Mouse (Mus musculus) mouse trophoblast stem cell (cell line): ENCODE measurements around the gene Pi4ka.

Source experiments
- in situ Hi-C, 2 experiments: fragments of 300-500 bp; cut with MseI, MboI; formaldehyde crosslinking; loops; 2 replicates in 1 of 2; 3 replicates in 1 of 2; pipeline ENCODE4 v1.15.1; 2025

Gene Pi4ka

GRCm38 (mm10) chr16:17405736-17406443 lies at the start of gene Pi4ka, which contains the start of gene Snap29:
Gene Pi4ka (minus strand): TSS chr16:17406314.
Gene Snap29 (plus strand): TSS chr16:17405986.
- in situ Hi-C loops = no loop called here

DNA sequence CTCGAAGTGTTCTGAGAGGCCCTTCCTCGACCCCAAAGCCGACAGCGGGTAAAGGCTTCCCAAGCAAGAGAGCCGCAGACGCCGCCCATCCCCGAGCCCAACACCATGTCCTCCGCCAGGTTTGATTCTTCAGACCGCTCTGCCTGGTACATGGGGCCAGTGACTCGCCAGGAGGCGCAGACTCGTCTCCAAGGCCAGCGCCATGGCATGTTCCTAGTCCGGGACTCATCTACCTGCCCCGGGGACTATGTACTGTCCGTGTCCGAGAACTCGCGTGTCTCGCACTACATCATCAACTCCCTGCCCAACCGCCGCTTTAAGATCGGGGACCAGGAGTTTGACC lies 46.2 kb upstream of the Pi4ka start:
- in situ Hi-C loops = no loop called here

GRCm38 (mm10) chr16:17451541-17452372 lies 45.6 kb upstream of the Pi4ka start, which contains the start of gene Crkl:
Gene Crkl (plus strand): TSS chr16:17451987.
- in situ Hi-C loops = no loop called here

DNA sequence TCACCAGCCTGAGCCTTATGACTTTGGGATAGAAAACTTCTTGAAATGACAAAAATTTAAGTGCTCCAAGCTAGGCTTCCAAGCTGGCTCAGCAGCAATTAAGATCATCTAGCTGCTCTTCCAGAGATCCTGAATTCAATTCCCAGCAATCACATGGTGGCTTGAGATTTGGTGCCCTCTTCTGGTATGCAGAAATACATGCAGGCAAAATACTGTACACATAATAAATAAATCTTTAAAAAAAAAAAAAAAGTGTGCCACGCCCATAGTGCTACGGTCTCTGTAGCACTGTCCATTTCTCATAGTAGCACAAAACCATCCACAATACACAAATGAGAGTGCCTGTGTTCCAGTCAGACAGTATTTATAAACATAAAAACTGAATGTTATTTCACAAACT lies 26.5 kb upstream of the Pi4ka start:
- in situ Hi-C loops = no loop called here

- in situ Hi-C loops = no loop called here
These were observed 16.9 kb upstream of the Pi4ka start for GRCm38 (mm10) chr16:17423021-17423420.

DNA sequence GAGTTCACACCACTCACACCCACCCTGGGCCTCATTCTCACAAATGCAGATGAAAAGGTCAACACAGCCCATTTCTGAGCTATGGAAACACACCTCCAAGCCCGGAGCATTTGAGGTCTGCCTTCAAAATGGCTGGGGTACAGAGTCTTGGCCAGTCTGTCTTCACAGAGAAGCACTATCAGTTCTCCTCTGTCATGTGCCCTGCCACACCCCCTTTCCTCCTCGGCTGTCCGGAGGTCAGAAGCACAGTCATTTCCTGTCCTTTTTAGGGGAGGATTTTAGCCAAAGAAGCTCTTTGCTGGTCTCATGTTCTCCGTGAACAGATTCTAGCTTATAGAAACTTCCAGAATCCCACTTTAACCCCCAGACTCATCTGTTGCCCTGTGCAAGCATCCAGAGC lies 4.1 kb upstream of the Pi4ka start:
- in situ Hi-C loops = no loop called here

- in situ Hi-C loops = no loop called here
These were observed 2.9 kb upstream of the Pi4ka start for GRCm38 (mm10) chr16:17409046-17409445.

- in situ Hi-C loops = no loop called here
These were observed 558 bp upstream of the Pi4ka start for GRCm38 (mm10) chr16:17406512-17407231.

GRCm38 (mm10) chr16:17405271-17405696 lies 830 bp downstream of the Pi4ka start:
- in situ Hi-C loops = no loop called here

DNA sequence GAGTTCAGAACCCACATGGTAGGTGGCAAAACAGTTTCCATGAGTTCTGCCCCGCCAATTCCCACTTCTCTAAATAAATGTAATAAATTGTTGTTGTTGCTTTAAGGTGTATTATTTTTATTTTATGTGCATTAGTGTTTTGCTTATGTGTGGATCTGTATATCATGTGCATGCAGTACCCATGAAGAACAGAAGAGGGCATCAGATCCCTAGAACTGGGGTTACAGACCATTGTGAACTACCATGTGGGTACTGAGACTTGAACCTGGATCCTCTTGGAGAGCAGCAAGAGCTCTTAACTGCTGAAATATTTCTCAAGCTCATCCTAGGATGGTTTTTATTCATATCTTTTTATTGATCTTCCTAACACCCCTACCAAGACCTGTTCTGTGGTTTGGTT lies 3.3 kb downstream of the Pi4ka start:
- in situ Hi-C loops = no loop called here

DNA sequence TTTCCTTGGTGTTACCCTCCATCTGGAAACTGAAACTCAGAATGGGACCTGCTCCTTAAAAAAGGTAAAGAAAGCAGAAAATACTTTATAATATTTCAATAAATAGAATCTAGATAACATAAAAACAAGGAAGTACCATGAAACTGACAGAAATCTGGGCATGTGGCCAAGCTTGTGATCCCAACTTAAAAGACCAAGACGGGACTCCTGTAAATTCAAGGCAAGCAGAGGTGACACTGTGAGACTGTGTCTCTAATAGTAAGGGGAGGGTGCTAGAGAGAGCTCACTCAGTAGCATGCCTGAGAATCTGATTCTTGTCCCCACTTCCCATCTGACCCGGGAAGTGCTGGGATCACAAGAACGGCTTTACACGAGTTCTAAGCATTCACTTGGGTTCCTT lies 13.3 kb downstream of the Pi4ka start:
- in situ Hi-C loops = no loop called here

- in situ Hi-C loops = no loop called here
These were observed 22.4 kb downstream of the Pi4ka start for GRCm38 (mm10) chr16:17383594-17384326.

DNA sequence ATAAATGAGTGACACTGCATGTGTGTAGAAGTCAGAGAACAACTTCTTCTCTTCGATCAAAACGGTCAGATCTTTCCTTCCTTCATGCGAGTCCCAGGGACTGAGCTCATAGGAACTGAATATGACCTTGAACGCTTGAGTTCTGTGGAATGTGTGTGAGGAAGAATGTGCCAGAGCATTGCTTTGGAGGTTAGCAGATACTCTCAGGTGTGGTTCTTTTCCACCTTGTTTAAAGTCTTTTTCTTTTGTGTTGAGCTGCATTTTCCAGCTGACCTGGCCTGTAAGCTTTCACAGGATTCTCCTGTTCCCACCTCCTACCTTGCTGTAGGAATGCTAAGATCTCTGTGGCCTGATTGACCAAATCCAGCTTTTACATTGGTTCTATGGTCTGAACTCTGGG lies 23.8 kb downstream of the Pi4ka start:
- in situ Hi-C loops = no loop called here

GRCm38 (mm10) chr16:17358787-17359186 lies 47.3 kb downstream of the Pi4ka start:
- in situ Hi-C loops = no loop called here

DNA sequence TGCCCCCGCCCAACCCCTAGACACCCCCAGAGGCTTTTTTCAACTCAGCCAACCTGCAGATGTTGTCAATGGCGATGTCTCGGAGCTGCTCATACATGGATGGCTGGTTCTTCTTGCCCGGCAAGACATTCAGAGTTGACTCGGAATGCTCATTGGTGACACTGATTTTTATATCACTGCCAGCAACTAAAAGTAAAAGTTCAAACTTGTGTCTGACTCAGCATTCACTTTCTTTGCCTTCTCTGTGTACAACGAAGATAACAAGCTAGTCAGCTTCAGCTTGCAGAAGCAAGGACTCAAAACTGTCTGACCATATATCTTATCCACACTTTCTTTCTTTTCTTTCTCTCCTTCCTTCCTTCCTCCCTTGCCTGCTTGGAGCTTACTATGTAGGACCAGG lies 50.1 kb downstream of the Pi4ka start:
- in situ Hi-C loops = no loop called here

GRCm38 (mm10) chr16:17346766-17347165 lies 59.3 kb downstream of the Pi4ka start:
- in situ Hi-C loops = no loop called here

GRCm38 (mm10) chr16:17345813-17346155 lies 60.3 kb downstream of the Pi4ka start:
- in situ Hi-C loops = no loop called here

DNA sequence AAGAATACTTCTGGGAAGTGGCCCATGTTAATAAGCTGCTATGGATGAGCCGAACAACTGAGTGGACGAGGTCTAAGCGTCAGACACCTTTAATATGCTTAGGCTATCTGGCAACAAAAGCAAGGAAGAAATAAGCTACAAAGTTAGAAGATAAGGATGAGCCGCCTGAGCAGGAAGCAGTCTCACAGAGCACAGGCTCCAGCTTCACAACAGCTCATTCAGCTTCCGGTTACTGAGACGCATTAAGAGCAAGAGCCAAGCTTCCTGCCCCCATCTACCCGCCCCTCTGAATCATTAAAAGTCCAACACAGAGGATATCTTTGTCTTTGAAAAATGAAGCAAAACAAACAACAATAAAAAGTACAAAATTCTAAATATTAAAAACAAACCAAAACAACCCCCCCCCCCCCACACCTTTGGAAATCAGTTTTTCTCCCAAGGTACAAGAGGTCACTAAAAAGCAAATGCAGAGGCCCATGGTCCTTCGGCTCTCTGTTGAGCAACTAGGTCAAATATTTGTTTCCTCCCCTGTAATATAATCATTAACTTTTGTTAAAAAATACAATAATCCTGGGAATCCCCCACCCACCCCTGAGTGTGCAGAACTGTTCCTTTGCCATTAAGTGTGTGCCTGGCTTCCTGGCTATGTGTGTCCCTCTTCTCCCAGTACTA lies 60.8 kb downstream of the Pi4ka start:
- in situ Hi-C loops = no loop called here

DNA sequence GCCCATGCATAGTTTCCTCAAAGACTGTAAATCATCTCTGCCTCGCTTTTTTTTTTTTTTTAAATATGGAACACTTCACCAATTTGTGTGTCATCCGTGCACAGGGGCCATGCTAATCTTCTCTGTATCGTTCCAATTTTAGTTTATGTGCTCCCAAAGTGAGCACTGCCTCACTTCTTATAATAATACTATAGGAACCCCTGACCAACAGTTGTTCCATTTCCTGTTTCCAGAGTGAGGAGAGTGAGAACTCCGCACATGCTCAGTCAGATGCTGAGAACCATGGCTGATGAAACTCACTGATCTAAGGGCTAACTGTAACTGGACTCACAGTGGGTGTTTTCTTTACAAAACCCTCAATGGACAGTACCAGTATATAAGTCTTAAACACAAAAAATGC lies 64.3 kb downstream of the Pi4ka start:
- in situ Hi-C loops = no loop called here

DNA sequence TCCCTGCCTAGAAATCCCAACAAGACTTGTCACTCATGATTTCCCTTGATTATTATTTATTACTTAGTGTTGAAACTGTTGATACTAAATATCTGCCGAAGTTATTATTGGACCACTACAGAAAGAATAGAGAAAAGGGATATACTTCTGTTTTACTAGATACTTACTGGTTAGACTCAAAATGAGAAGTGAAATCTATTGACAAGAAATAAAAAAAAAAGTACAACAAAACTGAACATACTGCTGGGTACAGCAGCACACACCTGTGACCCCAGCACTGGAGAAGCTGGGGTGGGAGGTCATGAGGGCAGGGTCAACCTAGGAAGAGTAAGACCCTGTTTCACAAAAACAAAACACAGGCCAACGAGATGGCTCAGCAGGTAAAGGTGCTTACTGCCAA lies 65.4 kb downstream of the Pi4ka start:
- in situ Hi-C loops = no loop called here

GRCm38 (mm10) chr16:17339701-17340100 lies 66.4 kb downstream of the Pi4ka start:
- in situ Hi-C loops = no loop called here
